Mouse (Mus musculus): ENCODE data around the gene Wbp11.
"Not testable (repeated sequence)": the region's sequence is repeated elsewhere in the genome, so short reads cannot be mapped to it uniquely, and the experiment has no call there.

Gene Wbp11

GRCm38 (mm10) chr6:136803739-136804633, 24.0 kb downstream of the Wbp11 start, which contains the start of gene Hist4h4:
Gene Hist4h4, minus strand, starts transcription at chr6:136804415.
- peak; percentile 100 for DNase-seq (ENCODE audit: extremely low read depth, insufficient read length, low spot score)

- DNase-seq (ENCODE audit: extremely low read depth, insufficient read length, low spot score) = no peak
Measured at GRCm38 (mm10) chr6:136803093-136803738, 24.8 kb downstream of the Wbp11 start.

- no peak for DNase-seq (ENCODE audit: extremely low read depth, insufficient read length, low spot score)
Measured at GRCm38 (mm10) chr6:136801274-136801673, 26.8 kb downstream of the Wbp11 start.

DNA sequence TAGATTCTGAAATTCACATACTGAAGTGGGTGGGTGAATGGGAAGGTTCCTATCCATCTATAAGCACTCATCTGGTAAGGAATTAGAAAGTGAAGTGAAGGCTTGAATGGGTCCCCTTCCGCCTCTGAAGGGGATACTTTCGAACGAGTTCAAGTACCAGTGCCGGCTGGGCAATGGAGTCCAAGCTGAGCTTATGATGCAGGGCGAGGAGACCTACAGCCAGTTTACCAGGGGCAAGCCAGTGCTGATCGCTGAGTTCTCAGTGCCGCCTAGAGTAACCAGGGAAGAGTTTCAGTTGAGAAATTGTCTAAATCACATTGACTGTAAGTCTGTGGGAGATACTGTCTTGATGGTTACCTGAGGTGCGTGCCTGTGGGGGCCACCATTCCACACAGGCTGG, 27.3 kb downstream of the Wbp11 start:
- no peak for DNase-seq (ENCODE audit: extremely low read depth, insufficient read length, low spot score)

DNA sequence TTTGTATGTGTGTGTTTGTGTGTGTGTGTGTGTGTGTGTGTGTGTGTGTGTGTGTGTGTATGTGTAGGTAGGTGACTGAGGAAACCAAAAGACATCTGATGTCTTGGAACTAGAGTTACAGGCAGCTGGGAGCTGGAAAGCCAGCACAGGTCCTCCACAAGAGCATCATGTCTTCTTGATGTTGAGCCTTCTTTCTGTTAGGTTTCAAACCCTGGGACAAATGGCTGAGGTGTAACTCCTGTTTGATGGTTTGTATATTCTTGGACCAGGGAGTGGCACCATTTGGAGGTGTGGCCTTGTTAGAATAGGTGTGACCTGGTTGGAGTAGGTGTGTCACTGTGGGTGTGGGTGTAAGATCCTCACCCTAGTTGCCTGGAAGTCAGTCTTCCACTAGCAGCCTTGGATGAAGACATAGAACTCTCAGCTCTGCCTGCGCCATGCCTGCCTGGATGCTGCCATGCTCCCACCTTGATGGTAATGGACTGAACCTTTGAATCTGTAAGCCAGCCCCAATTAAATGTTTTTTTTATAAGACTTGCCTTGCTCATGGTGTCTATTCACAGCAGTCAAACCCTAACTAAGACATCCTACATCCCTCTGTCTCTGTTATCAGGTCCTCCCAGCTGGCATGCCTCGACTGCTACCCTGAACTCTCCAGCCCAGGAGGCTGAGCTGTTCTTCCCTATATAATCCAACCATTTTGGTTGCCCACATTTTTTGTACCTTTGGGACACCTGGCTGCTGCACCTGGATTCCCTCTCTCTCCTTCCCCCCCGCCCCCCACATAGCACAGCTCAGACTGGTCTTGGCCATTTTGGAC, 29.9 kb downstream of the Wbp11 start:
- DNase-seq (ENCODE audit: extremely low read depth, insufficient read length, low spot score) = not testable (repeated sequence)

GRCm38 (mm10) chr6:136795850-136796249, 32.2 kb downstream of the Wbp11 start:
- DNase-seq (ENCODE audit: extremely low read depth, insufficient read length, low spot score) = no peak

GRCm38 (mm10) chr6:136795110-136795509, 32.9 kb downstream of the Wbp11 start:
- DNase-seq (ENCODE audit: extremely low read depth, insufficient read length, low spot score) = no peak

DNA sequence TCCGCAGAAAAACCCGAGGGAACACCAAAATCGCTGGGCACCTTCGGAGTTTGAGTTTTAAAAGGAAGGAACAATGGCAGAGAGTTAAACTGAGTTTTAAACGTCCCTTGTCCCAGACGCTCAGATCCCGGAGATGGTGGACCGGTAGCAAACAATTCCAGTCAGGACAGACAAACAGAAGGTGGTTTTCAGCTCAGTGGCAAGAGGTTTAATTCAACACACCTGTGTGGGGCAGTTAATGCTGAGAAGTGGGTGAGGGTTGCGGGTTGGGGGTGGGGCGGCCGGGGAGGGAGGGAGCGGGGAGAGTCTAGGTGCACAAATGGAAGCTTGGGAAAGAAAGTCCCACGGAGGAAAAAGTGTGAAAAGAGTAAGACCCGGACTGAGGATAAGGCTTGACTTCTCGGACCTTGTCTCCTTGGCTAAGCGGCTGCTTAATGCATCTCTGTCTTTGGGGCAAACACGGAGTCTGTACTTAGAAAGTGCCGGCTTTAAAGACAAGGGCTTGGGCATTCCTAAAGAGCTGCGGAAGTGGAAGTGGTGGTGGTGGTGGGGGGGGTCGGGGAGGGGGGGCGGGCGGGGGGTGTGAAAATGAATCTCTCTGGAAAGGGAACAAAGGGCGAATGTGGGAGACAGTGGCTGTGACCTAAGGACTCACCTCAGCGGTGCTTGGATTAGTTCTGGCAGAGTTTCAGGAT, 34.1 kb downstream of the Wbp11 start:
- DNase-seq (ENCODE audit: extremely low read depth, insufficient read length, low spot score) = no peak

- no peak for DNase-seq (ENCODE audit: extremely low read depth, insufficient read length, low spot score)
Measured at GRCm38 (mm10) chr6:136792884-136793758, 34.9 kb downstream of the Wbp11 start.

- DNase-seq (ENCODE audit: extremely low read depth, insufficient read length, low spot score) = no peak
Measured at GRCm38 (mm10) chr6:136789391-136789971, 38.6 kb downstream of the Wbp11 start.

- no peak for DNase-seq (ENCODE audit: extremely low read depth, insufficient read length, low spot score)
Measured at GRCm38 (mm10) chr6:136782761-136783160, 45.3 kb downstream of the Wbp11 start.

DNA sequence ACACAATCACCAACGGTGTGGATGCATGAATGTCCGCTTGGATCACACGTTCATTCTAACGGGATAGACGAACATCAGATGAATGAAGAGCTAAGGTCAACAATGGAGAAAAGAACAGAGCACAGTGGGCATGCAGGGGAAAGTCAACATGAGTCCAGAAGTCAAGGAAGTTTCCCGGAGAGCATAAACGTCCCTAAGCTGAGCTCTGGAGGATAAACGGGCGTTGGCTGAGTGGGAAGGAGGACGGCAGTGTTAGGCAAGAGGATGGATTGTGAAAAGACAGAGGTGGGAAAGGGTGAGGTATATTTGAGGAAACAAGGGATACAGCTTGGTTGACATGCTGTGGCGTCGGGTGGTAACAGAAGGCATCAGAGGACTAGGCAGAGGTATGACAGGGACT, 45.9 kb downstream of the Wbp11 start:
- no peak for DNase-seq (ENCODE audit: extremely low read depth, insufficient read length, low spot score)

- no peak for DNase-seq (ENCODE audit: extremely low read depth, insufficient read length, low spot score)
Measured at GRCm38 (mm10) chr6:136781377-136781986, 46.6 kb downstream of the Wbp11 start, which contains the start of gene Gucy2c. Gene Gucy2c, minus strand, starts transcription at chr6:136781765.

DNA sequence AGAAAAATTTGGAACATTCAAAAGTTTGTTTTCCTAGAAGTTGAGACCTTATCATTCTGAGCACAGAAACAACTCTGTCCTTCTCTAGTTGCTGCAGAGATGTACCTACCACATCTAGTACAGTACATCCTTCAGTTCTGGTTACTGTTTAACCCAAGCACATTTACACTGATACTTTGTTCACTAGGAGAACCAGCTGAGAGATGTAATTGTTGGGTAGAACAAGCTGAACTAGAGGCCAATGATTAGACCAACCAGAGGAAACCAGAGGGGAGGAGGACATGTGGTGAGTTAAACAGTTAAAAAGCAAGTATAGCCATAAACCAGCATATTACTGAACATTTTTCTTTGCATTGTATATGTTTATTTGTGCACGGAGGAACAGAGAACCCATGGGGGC, 51.6 kb downstream of the Wbp11 start:
- DNase-seq (ENCODE audit: extremely low read depth, insufficient read length, low spot score) = no peak

DNA sequence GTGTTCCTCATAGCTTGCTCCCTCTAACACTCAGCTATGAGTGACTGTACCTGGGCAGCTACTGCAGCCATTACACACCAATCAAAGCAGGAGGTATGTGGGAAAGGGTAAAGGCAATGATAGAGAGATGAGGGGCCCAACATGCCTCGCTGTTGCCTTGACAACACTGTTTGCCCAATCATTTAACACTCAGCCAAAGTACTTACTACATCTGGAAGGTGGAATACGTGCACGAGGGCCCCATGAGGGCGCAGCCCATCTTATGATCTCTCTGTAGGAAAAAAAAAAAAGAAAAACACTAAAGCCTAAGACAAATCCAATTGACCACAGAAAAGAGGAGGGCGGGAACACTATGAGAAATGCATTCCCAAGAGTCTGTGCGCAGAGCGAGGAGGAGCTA, 58.2 kb downstream of the Wbp11 start:
- no peak for DNase-seq (ENCODE audit: extremely low read depth, insufficient read length, low spot score)

DNA sequence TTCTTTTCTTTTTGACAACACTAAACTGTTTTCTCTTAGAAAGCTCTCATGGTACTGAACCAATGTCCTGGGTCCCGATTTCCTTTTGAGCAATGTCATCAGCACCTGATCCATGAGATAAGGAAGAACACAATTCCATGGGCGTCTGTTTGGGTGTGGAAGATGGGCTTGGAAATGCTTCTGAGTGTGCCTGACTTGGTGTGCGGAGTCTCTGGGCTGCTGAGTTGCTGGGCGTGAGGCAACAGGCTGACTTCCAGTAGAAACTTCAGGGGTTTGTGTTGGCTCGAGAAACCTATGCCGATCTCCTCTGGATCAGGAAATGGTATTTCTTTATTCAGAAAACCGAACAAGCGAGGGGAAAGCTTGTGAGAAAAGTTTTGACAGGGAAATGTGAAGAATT, 58.9 kb downstream of the Wbp11 start:
- DNase-seq (ENCODE audit: extremely low read depth, insufficient read length, low spot score) = no peak

DNA sequence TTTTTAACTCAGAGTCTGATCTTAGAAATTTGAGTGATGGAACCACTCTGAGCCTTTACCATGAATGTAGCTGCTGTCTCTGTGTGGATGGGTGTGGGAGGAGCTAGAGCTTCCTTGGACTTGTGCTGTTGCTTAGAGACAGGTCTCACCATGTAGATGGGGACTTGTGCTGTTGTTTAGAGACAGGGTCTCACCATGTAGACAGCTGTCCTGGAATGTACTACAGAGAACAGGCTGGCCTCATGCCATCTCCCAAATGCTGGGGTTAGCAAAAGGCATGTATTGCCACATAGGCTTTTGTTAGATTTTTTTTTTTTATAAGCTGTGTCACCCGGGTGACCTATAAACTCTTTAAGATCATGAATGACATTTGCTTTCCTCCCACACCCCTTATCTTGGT, 64.1 kb downstream of the Wbp11 start:
- DNase-seq (ENCODE audit: extremely low read depth, insufficient read length, low spot score) = no peak

All from 3134 (cell line).